Mouse (Mus musculus) cortical plate, adult 2 months (tissue): ENCODE measurements around the gene Sec16b. TPM values are rescaled to one million over a fixed set of nuclear protein-coding genes. Genes with fewer than 3 reads are reported as not detected.

Source experiments
- H3K27ac ChIP-seq: fragments of 200-500 bp; 2 replicates; pipeline ENCODE4 v1.5.1; 2012; ENCODE audit warnings: low read length, control low read depth, inconsistent platforms; ENCODE audit not compliant: insufficient read depth
- H3K4me1 ChIP-seq: fragments of 200-500 bp; 2 replicates; pipeline ENCODE4 v1.6.1; 2011; ENCODE audit warnings: low read length; ENCODE audit not compliant: control insufficient read depth, insufficient read depth
- H3K4me3 ChIP-seq: fragments of 200-500 bp; 2 replicates; pipeline ENCODE4 v1.5.1; 2011; ENCODE audit warnings: mild to moderate bottlenecking, low read length, control low read depth; ENCODE audit not compliant: insufficient read depth
- CTCF ChIP-seq: fragments of 200-500 bp; IDR thresholded peaks from 2 replicates; pipeline ENCODE4 v1.5.1; 2011; ENCODE audit warnings: mild to moderate bottlenecking, control low read depth, low read length; ENCODE audit not compliant: insufficient read depth; ENCODE audit errors: extremely low read depth
- POLR2A ChIP-seq: fragments of 200-500 bp; IDR thresholded peaks from 2 replicates; pipeline ENCODE4 v1.6.1; 2011; ENCODE audit warnings: mild to moderate bottlenecking, low read length, control low read depth; ENCODE audit not compliant: insufficient read depth; ENCODE audit errors: extremely low read depth
- polyA plus RNA-seq: library from polyadenylated mRNA; depleted of rRNA; stranded (reverse); fragments of >200 nt; gene quantifications from 2 replicates; pipeline ENCODE4 v1.2.3, GENCODE M21; 2012

The Sec16b gene
- polyA plus RNA-seq, 1 experiment: 1.1 TPM

DNA sequence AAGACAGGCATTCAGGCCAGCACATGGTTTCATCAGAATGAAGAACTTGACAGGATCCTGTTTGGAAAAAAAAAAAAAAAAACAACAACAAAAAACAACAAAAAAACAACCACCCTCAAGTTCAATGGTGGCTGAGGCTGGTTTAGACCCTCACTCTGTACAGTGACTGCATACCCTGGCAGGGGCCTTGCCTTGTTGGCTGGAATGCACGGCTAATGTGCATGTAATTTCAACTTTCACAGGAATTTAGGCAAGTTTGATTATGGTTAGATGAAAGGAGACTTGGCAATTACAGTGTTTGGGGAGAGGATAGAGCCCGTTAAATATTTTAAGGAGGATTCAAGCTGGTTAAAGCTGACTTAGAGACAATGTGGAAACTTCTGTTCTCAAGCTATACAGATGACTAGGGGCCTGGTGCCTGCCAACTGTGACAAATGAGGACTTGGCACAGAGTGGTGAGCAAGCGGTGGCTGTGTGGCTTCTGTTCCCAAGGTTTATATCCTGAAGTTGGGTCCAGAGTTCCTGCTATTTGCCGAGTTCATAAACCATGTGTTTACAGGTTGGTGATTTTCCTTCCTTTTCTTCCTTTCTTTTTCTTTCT, 567 bp downstream of the Sec16b start:
- no peak for TF ChIP-seq CTCF
- TF ChIP-seq POLR2A: no peak
- Histone ChIP-seq H3K4me1 (peaks cover 2% of the 10 kb centered on the region; the same call in 1 of the 2 replicates), H3K4me3 (no peak overlapping the region), H3K27ac (no peak overlapping the region)

DNA sequence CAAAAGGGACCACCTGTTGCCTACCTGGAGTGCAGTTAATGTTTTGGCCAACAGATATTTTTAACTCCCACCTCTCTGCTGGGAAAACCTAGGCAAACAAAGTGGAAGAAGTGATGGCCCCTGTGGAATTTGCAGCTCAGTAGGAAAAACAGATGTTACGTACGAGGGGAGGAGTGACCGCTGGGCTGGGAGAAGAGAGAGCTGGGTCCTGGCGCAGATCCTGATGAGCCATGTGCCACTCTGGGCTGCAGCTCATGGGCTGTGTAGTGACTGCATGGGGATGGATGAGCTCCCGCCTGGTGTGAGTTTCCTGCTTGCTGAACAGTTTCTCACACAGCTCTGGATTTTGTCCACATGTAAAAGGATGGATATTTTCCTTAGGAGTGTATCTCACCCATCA, 1.3 kb downstream of the Sec16b start:
- no peak for TF ChIP-seq POLR2A
- TF ChIP-seq CTCF: no peak
- Histone ChIP-seq H3K4me3 (no peak overlapping the region), H3K27ac (no peak overlapping the region), H3K4me1 (peaks cover 3% of the 10 kb centered on the region)

DNA sequence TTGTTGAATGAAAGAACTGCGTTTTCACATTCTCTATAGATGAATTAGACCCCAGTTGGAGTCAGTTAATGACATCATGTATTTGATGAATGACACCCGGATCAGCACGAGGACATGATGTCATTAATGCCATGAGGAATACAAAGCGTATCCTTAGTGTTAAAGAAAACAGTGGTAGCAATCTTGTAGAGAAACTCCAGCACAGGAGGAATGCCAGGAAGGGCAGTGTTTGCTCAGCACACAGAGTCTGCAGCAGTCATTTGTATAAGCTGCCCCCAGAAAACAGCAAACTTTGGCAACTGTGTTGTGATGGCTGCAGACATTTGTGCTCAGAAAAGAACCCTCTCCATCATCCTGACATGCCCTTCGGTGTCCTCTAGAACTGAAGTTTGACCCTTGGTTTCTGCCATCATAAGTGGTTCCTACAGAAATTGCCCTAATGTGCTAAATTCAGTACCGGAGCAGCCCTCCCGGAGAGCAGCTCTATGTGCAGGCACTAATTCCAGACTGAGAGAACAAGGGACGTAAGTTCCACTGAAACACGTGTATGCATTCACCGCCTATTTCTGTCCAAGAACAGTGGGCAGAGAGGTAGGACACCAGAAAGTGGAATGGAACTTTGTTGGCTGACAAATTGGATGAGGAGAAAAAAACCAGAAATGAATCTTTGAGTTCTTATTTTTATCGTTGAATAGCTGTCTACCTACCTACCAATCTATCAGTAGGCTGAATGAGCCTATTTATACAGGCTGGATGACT, 6.3 kb downstream of the Sec16b start:
- peak overlapping the region; percentile 67; the same call in 1 of the 2 replicates for H3K27ac ChIP-seq
- peaks cover 2% of the 10 kb centered on the region; the same call in 1 of the 2 replicates for H3K4me1 ChIP-seq
- no peak overlapping the region for H3K4me3 ChIP-seq
- TF ChIP-seq POLR2A (no peak), CTCF (no peak)

DNA sequence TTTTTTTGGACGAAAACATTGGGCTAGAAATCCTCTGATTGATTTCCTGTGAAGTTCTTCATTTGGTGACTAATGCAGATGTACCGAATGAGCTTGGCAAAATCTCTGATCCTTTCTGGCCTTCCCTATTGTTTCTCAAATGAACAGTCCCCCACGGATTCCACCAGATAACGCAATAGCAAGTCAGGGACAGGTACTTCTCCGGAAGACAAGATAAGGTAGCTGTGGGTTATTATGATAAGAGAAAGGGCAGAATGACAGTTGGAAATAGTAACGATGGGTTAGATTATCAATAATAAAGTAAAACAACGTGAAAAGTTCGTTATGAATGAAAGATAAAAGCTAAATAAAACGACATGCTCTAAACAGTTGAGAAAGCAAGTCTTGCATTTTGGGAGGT, 7.0 kb downstream of the Sec16b start:
- Histone ChIP-seq H3K4me1 (peaks cover 3% of the 10 kb centered on the region; the same call in 1 of the 2 replicates), H3K27ac (no peak overlapping the region), H3K4me3 (no peak overlapping the region)
- no peak for TF ChIP-seq CTCF
- no peak for TF ChIP-seq POLR2A

DNA sequence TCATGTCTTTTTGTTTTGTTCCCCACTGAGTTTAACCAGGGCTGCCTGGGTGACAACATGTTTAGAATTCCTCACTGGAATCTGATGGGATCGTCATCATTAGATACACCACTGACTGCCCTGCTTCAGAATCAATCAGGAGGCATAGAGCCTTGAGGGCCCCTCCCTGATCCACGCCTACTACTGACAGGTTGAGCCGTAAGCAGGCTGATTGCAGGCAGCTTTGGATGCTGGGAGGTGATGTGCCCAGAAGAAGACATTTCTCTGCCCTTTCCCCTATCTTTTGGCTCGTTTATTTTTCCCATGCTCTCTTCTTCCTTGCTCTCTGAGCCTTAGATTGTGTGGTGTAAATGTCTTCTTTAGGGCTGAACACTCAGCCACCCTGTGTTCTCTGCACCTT, 7.8 kb downstream of the Sec16b start:
- no peak for TF ChIP-seq POLR2A
- no peak for TF ChIP-seq CTCF
- H3K4me3 ChIP-seq: no peak overlapping the region
- H3K4me1 ChIP-seq: peaks cover 8% of the 10 kb centered on the region
- no peak overlapping the region for H3K27ac ChIP-seq

DNA sequence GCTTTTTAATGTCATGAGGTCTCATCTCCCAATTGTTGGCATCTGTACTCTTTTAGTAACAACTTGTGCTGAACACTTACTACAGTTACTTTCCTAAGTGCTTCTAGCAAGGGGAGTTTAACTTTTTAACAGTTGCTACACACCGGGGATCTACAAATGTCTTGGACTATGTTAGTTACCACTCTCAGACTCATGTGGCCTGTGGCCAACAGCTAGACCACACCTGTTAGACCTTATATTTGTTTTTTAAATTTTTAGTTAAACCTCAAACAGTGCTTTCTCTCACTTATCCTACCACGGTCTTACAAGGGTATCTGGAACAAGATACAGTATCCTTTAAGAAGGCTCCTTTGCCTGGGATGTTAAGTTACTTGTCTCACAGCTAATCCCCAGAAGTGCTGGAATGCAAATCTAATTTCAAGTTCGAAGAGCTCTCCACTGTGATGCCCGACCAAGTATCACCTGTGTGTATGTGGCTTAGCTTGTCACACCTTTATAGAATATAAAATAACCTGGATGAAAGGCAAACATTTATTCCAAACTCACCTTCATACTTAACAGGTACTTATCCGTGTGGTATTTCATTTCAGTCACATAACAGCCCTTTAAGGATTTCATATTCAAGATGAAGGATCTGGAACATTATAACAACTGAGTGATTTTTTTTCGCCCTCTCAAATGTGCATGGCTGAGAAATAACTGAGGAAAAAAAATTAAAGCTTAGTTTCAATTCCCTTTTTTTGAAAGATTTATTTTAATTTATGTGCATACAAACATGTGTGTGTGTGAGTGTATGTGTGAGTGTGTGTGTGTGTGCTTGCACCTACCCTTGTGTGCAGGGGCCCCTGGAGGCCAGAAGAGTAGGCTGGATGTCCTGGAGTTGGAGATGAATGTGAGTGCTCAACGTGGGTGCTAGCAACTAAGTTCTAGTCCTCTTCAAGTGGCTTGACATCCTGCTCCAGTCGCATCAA, 10.6 kb downstream of the Sec16b start:
- Histone ChIP-seq H3K4me1 (peaks cover 9% of the 10 kb centered on the region), H3K27ac (no peak overlapping the region), H3K4me3 (no peak overlapping the region)
- no peak for TF ChIP-seq POLR2A
- no peak for TF ChIP-seq CTCF

DNA sequence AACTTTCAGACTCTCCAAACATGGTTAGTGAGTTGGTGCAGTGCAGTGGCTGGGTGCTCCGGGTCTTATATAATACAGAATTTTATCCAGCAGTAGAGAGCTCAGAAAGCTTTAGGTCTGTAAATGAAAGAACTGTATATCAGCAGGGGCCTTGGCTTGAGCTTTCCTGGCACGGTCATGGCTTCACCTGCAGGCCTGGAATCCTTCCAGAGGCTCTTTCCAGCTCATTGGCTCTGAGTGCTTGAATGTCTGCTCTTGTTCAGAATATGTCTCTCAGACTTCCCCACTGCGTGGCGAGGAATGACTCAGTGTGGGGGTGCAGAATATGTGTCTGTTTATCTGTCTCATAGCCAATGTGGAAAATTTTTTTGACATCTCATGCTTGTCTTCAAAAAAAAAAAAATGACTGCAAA, 11.6 kb downstream of the Sec16b start:
- Histone ChIP-seq H3K27ac (no peak overlapping the region), H3K4me3 (no peak overlapping the region), H3K4me1 (peaks cover 7% of the 10 kb centered on the region)
- TF ChIP-seq POLR2A (no peak), CTCF (no peak)

DNA sequence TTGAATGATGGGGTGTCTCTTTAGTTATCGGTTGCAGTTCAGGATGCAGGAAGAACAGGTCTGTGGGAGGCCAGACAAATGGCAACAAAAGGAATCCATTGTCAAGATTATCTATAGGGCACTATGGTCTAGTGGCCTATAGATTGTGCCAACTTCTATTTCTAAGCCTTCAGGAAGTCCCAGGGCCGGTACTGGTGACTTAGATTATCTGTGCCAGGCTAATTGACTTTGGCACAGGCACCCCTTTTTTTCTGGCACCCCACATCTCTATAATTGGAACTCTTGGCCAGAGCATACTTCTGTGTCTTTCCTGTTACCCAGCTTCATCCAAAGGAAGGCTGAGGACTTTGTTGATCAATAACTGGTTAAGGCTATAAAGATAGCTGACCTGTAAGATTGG, 12.9 kb downstream of the Sec16b start:
- no peak for TF ChIP-seq CTCF
- TF ChIP-seq POLR2A: no peak
- Histone ChIP-seq H3K4me1 (peaks cover 7% of the 10 kb centered on the region), H3K4me3 (no peak overlapping the region), H3K27ac (0 out of 2 replicates have a peak overlapping the region, but pooled peaks have one; percentile 95)

DNA sequence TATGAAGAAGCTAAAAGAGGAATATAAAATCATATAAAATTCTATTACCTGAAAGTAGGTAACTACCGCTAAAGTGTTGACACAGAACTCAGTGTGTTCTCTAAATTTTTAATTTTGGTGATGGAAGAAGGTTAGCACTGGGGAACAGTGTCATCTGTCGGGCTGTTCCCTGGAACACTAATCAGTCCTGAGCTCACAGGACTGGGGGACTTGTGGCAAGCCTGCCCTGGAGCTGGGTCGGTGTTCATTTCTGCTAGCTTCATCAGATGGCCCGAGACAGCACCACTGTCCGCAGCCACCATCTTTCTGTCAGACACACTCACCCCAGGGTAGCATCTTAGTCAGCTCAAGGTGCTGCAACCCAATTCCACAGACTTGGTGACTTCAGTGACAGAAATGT, 15.8 kb downstream of the Sec16b start:
- H3K27ac ChIP-seq: no peak overlapping the region
- H3K4me1 ChIP-seq: peaks cover 7% of the 10 kb centered on the region
- TF ChIP-seq POLR2A (no peak), CTCF (no peak)
- no peak overlapping the region for H3K4me3 ChIP-seq
